Mouse (Mus musculus): Measurements from ENCODE around the gene Fam98c. TPM values are rescaled to one million over a fixed set of nuclear protein-coding genes. Genes with fewer than 3 reads are reported as not detected.
"Not testable (repeated sequence)": the region's sequence is repeated elsewhere in the genome, so short reads cannot be mapped to it uniquely, and the experiment has no call there.

Fam98c gene
- total RNA-seq, 4 experiments from 2014 or later: 10.4 to 12.6 (median 10.8) TPM

DNA sequence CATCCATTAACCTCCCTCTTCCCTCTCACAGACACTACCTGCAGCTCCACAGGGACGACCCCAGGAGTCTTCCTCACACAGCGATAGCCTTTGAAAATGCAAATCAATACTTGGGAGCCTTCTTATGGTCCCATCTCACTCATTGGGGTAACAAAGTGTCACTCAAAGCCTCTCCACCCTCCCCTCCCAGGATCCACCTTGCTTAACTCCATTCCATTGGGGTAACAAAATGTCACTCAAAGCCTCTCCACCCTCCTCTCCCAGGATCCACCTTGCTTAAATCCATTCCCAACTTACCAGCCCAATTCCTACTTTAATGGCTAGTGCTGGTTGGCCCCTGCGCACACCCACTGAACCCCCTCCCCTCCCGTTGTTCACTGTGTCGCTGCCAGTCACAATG, 2.2 kb upstream of the Fam98c start:
- DNase-seq (ENCODE audit: low spot score): no peak

DNA sequence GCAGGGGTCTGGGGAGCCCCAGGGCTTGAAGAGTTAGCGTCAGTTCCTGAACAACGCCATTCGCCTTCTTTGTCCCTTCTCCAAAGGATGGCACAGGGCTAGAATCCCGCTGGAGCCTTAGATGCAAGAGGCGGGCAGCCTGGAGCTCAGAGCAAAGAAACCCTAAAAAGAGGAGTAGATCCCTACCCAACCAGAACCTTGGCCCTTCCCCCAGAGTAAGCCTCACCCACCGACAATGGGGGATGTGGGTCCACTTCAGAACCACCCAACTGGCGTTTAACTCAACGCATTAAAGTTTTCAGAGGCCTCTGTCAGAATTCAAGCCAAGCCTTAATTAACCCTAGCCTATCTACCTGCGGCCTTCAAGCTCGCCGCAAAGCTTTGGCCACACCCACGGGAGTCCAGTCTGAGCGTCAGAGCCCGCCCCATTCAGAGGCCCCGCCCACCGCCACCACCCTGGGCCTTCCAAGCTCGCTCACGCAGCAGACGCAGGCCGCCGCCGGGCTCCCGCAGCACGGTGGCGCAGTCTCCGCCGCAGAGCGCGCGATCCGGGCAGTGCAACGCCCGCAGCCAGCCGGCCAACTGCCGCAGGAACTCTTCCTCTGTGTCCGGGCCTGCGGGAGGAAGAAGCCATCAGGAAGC, 717 bp downstream of the Fam98c start:
- peak; percentile 83 for DNase-seq (ENCODE audit: low spot score)

DNA sequence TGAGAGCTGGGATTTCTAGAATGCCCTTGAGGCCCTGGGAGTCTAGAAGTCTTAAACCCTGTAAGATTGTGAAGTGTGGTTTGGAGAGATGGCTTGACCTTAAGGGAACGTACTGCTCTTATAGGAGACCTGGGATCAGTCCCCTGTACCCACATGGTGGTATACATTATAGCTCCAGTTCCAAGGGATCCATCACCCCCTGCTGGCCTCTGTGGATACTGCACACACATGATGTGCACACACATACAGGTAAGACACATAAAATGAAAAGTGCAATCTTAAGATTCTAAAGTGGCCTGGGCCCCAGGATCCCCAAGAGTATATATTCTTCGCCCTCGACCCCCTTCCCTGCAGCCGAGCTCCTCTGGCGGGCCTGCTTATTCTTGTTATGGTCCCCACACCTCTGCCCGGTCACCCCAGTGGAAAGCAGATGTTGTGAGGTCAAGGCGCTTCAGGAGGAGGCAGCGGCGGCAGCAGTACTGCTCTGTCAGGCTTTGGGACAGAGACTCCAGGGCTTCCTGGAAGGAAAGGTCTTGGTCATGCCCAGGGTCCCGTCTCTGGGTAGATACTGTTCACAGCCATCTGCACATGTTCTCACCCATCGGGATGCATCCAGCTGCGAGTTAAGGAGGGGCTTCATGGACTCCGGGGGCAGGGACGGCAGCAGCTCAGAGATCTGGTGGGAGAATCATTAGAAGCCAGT, 1.9 kb downstream of the Fam98c start:
- DNase-seq (ENCODE audit: low spot score): no peak

DNA sequence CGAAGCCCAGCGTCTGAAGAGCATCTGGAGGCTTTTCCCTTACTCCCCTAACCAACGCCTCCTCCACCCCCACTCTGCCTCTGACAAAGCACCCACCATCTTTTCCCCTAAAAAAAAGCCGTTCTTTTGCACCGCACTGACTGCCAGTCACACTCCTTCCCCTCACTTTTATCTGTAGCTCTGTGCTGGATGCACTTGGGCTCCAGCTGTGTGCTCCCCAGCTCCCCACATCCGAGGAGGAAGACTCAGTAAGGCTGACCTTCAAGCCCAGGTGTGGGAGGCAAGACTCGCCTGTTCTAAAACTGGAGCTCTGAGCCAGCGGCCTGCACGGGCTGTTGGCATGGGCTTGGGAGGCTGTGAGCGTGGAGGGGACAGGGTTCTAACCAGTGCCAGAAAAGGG, 4.5 kb downstream of the Fam98c start:
- no peak for DNase-seq (ENCODE audit: low spot score)

DNA sequence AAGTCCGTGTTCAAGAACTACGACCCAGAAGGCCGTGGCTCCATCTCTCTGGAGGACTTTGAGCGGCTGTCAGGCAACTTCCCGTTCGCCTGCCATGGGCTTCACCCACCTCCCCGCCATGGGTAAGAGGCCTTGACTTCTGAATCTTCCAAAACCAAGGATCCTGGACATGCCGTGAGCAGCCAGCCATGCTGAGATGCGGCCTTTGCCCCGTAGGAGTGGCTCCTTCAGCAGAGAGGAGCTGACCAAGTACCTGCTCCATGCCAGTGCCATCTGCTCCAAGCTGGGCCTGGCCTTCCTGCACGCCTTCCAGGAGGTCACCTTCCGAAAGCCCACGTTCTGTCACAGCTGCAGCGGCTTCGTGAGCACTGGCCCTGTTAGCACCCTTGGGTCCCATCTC, 7.3 kb downstream of the Fam98c start:
- no peak for DNase-seq (ENCODE audit: low spot score)

DNA sequence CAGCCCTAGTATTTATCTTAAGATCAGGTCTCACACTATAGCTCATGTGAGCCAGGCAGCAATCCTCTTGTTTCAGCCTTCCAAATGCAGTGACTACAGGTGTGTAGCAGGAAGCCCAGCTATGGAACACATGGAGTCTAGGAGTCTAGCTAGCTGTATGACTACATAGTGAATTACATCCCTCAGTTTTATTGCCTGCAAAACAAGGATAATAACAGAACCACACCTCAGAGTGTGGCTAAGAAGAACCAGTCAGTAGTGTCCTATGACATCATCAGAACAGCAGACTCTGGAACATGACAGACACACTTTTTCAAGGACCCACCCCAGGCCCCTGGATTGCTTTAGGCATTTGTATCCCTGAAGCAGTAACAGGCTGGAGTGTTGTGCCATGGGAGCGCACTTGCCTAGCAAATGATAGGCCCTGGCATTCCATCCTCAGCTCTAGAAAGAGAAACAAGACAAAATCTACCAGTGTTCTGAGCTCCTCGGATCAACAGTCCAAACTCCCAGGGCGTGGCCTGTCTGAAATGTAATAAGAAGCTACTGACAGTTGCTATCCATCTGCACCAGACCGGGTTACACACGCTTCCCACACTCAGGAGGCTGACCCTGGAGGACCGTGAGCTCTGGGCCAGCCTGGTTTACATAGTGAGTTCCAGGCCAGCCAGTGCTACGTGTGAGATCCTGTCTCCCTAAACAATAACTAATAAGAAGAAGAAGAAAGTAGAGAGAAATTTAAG, 9.2 kb downstream of the Fam98c start:
- no peak for DNase-seq (ENCODE audit: low spot score)

DNA sequence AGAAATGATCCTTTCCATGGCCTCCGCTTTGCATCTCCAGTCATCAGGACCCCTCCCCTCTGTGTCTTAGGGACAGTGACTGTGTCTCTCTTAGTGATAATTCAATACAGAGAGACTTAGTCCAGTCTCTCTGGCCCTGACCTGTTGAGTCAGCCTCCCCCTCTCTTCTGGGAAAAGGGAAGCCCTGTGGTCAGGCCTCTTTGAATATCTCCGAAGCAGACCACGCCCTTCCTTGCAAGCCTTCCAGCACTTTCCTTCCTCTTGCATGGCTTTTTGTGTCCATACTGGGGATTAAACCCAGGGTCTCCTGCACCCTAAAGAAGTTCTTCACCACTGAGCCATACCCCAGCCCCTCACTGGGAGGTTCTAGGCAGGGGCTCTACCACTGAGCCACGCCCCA, 12.0 kb downstream of the Fam98c start:
- DNase-seq (ENCODE audit: low spot score): peak; percentile 28

DNA sequence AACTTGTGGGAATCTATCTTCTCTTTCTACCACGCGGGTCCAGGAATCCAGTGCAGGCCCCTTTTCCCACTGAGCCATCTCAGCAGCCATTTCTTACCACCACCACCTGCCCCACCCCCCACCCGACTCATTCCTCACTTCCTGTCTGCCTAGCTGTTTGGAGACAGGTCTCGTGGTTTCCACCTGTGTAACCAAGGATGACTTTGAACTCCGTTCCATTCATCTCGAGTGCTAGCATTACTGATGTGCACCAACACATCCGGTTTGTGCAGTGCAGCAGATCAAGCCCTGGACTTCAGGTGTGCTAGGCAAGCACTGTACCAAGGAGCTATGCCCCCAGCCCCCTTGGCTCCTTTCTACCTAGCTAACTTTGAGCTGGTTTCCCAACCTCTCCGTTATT, 14.6 kb downstream of the Fam98c start:
- DNase-seq (ENCODE audit: low spot score): no peak

DNA sequence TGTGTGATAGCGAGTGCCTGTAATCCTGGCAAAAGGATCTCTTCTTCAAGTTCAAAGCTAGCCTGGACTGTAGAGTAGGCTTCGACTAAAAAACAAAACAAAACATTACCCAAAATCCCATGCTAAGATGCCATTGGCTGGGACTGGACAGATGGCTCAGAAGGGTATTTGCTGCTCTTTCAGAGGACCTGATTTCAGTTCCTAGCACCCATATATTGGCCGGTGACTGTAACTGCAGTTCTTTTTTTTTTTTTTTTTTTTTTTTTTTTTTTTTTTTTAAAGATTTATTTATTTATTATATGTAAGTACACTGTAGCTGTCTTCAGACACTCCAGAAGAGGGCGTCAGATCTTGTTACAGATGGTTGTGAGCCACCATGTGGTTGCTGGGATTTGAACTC, 16.8 kb downstream of the Fam98c start:
- not testable (repeated sequence) for DNase-seq (ENCODE audit: low spot score)

DNA sequence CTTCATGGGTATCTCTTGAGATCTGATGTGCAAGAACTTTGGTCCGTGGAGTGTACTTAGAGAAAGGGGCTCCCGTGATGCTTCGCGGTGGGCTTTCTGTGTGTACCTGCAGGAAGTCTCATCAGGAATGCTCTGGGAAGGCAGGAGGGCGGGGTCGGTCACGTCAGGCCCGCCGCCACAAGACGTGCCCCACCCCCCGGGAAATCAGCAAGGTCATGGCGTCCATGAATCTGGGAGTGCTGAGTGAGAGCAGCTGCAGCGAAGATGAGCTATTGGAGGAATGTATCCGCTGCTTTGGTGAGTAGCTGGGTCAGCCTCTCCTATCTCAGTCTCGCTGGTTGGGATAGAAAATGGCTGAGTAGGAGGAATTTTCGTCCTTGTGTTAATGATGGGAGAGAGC, 18.6 kb downstream of the Fam98c start:
- DNase-seq (ENCODE audit: low spot score): no peak

DNA sequence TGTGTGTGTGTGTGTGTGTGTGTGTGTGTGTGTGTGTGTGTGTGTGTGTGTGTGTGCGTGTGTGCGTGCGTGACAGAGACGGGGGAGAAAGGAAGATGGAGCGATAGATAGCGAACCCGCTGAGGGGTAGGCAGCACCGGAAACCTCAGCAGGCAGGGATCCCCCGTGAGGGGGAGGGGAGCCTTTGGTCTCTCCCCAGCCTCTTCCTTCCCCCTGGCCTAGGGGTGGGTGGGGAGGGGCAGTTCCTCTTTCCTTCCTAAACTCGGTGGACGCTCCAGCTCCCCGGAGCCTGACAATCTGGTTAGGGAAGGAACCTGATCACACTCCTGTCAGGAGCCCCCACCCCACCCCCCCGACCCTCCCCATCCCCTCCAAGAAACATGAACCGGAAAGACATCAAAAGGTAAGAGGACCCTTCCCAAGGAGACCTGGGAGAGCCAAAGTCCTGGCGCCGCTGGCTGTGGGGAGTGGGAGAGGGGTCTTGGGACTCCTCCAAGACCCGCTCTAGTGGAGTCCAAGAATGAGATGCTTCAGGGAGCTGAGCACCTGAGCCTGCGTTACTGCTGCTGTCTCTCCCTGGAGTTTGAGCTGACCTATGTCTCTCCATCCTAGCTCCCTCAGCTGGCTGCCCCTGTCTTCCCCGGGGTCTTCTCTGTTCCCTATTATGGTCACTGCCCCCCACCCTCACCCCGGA, 21.2 kb downstream of the Fam98c start, which contains the start of gene Rasgrp4:
TSS of gene Rasgrp4 (plus strand) at position 159 of the 694 bp plus-strand sequence.
- DNase-seq (ENCODE audit: low spot score): peak; percentile 20

DNA sequence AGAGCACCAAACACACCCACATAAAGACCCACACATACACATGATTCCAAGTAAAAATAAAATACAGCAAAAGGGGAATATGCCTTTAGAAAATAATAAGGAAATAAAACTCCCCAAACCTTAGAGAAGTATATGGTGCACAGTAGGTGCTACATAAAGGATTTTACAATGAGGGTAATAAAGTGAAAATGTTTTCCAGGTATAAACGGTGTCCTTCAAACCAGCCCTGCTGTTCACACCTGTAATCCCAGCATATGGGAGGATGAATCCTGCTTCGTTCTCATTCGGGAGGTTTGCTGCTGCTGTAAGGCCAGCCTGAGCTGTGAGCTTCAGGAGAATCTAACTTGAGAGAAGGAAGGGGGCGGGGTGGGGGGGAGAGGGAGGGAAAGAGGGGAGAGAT, 21.8 kb downstream of the Fam98c start:
- no peak for DNase-seq (ENCODE audit: low spot score)

DNA sequence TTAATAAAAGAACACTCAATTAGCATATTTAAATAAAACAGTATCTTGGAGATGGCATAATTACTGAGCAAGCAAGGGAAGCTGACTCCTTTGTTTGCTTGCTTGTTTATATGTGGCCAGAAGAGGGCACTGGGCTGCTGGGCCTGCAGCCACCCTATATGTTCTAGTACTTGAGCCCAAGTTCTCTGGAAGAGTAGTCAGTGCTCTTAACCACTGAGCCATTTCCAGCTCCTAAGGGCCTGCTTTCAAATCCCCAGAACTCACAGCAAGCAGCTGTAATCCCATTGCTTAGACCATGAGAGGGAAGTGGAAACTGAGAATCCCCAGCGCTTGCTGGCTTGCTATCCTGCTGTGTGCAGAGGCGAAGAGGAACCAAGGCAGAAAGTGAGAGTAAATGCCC, 27.3 kb downstream of the Fam98c start:
- no peak for DNase-seq (ENCODE audit: low spot score)

DNA sequence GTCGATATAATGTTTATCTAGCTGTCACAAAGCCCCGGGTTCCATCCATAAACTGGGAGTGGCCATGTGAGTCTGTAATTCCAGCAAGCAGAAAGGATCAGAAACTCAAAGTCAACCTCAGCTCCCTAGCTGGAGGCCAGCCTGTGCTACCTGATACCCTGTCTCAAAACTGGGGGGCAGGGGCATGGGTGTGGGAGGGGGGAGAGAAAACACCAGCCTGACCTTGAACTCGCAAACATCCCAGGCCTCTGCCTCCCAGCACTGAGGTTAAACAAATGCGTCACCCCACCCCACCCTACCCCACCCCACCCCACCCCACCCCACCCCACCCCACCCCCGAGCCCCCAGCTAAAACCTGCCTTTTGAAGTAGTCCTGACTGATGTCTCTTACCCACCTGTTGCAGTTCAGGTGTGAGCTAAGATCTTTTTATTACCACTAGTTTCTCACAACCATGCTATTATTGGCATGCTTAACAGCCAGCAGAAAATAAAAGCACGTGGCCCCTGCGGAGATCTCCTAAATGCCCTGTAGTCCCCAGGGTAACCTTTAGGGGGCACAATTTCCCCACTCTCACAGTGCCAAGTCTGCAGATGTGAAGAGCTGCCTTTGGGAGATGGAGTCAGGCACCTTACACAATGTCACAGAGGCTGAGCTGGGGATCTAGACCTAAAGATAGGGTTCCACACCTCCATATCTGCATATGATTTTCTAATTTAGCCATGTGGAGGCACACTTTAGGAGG, 29.7 kb downstream of the Fam98c start:
- DNase-seq (ENCODE audit: low spot score): peak; percentile 64

DNA sequence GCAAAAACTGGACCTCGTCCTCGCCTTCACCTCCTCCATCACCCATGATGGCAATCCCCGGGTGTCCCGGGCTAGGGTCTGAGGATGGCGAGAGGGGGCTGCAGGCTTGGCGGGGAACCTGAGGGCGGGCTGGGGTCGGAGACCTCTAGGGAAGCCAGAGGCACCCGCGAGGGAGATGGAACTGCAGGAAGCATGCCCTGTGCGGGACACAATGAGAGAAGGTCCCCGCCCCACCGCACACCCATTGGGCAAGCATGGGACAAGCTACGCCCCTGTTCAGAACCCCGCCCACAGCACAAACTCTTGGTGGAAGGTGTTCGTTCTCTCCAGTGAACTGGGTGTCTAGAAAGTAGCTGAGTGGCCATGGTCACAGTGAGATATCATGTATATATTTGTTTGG, 31.1 kb downstream of the Fam98c start, which contains the start of gene Ryr1:
TSS of gene Ryr1 (minus strand) at position 210 of the 400 bp plus-strand sequence.
- peak; percentile 7 for DNase-seq (ENCODE audit: low spot score)

DNA sequence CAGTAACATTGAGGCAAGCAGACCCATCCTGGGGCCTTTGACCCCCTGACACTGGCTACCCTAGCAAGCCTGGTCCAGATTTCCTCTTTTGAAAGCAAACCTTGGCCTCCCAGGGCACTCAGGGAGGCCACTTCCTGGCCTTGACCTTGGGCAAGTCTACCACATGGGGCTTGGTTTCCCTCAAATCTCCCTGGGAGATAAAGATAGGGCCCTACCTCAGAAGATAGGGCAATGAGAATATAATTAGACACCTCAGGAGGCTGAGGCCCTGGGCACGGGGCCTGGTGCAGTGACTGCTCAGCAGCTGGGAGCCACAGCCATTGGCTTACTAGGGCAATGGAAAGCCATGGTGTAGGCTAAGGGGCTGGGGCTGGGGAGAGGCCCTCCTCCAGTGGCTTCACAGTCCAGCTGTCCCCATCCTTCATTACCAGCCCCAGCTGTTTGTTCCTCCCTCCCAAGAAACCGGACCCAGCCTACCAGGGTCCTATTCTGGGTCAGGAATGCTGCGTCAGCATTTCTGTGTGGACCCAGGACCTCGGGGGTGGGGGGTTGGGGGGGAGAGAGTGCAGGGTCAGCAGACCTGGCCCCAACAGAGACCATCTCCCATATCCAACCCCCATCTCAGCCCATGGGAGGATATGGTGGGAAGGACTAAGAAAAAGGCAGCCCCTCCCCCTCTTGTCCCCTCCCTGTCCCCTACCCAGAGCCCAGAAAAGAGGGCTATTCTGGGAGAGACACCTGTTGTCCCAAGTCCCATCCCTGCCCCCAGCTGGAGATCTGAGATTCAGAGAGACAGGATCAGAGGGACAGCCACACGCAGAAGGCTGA, 32.3 kb downstream of the Fam98c start:
- no peak for DNase-seq (ENCODE audit: low spot score)

DNA sequence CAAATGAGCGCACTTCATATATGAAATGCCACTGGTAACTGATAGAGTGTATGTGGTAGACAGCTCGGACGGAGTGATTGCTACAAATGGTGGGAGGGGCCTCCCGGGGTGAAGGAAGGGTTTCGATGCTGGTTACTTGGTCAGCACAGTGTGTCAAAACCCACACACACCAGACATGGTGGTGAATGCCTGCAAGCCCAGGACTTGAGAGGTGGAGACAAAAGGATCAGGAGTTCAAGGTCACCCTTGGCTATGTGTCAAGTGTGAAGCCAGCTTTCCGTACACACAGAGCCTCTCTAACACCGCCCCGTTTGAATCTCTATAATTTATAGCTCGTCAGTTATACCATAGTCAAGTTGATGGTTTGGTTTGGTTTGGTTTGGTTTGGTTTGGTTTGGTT, 33.2 kb downstream of the Fam98c start:
- DNase-seq (ENCODE audit: low spot score): no peak

DNA sequence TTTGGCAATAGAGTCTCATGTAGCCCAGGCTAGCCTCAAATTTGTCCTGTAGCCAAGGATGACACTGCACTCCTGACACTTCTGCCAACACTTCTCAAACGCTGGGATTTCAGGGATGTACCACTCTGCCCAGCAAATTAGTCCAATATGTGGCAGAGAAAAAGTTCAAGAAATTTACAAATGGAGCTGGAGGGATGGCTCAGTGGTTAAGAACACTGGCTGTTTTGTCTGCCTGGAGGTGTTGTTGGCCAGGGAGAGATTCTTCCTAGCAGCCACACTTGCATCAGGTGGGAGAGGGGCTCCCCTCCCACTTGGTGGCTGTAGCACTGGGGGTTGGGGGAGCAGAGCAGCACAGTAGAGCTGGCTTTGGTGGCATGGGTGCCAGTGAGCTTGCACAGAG, 36.5 kb downstream of the Fam98c start:
- DNase-seq (ENCODE audit: low spot score): no peak

DNA sequence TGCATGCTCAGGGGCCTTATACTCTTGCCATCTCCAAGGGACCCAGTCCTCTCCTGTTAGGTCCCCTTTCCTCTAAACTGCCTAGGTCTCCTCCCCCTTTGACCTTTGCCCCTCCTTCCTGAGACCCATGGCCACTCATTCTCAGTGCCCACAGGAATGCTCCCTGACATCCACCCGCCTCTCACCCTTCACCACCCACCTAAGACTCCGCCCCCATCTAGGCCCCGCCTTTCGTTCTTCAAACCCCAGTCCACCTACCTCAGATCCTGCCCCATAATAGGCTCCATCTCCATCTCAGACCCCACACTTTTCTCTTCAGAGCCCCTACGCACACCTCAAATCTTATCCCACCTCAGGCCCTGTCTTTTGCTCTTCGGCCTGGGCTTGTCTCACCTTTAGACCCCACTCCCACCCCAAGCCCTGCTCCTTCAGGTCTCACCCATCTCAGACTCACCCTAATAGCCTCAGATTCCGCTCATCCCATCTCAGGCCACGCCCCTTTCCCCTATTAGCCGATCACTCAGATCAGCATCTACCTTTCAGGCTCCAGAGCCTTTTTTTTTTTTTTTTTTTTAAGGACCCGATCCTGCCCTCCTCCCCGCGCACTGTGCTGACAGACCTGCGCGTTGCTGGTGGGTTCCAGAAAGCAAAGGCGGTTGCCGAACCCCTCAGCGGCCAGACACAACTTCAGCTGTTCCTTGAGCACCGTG, 37.7 kb downstream of the Fam98c start:
- no peak for DNase-seq (ENCODE audit: low spot score)

All from heart, adult 8-10 months (tissue).